Mouse (Mus musculus) ovary, postnatal 10 days (tissue): ENCODE data around the gene Nudt8.

Experiments
- DNase-seq: peaks from one replicate; pipeline ENCODE4 v3.0.0; 2022; ENCODE audit warnings: low spot score

Gene Nudt8

GRCm38 (mm10) chr19:3988066-3988465, 12.3 kb upstream of the Nudt8 start:
- no peak for DNase-seq

- no peak for DNase-seq
Observed at GRCm38 (mm10) chr19:3988750-3989149, 11.6 kb upstream of the Nudt8 start.

- DNase-seq, result no peak
Observed at GRCm38 (mm10) chr19:3990804-3991203, 9.6 kb upstream of the Nudt8 start.

- DNase-seq, result no peak
Observed at GRCm38 (mm10) chr19:3991562-3991961, 8.8 kb upstream of the Nudt8 start.

- DNase-seq, result no peak
Observed at GRCm38 (mm10) chr19:3991966-3992365, 8.4 kb upstream of the Nudt8 start.

- DNase-seq, result no peak
Observed at GRCm38 (mm10) chr19:3992416-3992815, 8.0 kb upstream of the Nudt8 start, which contains the start of gene Tbx10. Gene Tbx10 (plus strand): TSS chr19:3992752.

- DNase-seq, result no peak
Observed at GRCm38 (mm10) chr19:3994932-3995331, 5.4 kb upstream of the Nudt8 start.

GRCm38 (mm10) chr19:3995505-3995904, 4.9 kb upstream of the Nudt8 start:
- DNase-seq, result no peak

- no peak for DNase-seq
Observed at GRCm38 (mm10) chr19:3996106-3996505, 4.3 kb upstream of the Nudt8 start.

GRCm38 (mm10) chr19:3996747-3997146, 3.6 kb upstream of the Nudt8 start:
- DNase-seq, result no peak

- DNase-seq, result no peak
Observed at GRCm38 (mm10) chr19:3997231-3997630, 3.1 kb upstream of the Nudt8 start.

GRCm38 (mm10) chr19:3998335-3998734, 2.0 kb upstream of the Nudt8 start:
- DNase-seq, result no peak

- no peak for DNase-seq
Observed at GRCm38 (mm10) chr19:3999121-3999730, 1.2 kb upstream of the Nudt8 start.

GRCm38 (mm10) chr19:4000949-4001525, 657 bp downstream of the Nudt8 start:
- DNase-seq, result no peak

GRCm38 (mm10) chr19:4001752-4002151, 1.4 kb downstream of the Nudt8 start:
- no peak for DNase-seq

- no peak for DNase-seq
Observed at GRCm38 (mm10) chr19:4003112-4003511, 2.7 kb downstream of the Nudt8 start, which contains the start of gene Doc2g. Gene Doc2g (plus strand): TSS chr19:4003313.

- no peak for DNase-seq
Observed at GRCm38 (mm10) chr19:4003641-4004040, 3.3 kb downstream of the Nudt8 start.

GRCm38 (mm10) chr19:4004331-4004730, 4.0 kb downstream of the Nudt8 start:
- no peak for DNase-seq

- no peak for DNase-seq
Observed at GRCm38 (mm10) chr19:4005091-4005490, 4.7 kb downstream of the Nudt8 start.

- DNase-seq, result no peak
Observed at GRCm38 (mm10) chr19:4005971-4006370, 5.6 kb downstream of the Nudt8 start.

- DNase-seq, result no peak
Observed at GRCm38 (mm10) chr19:4011086-4011485, 10.7 kb downstream of the Nudt8 start.

GRCm38 (mm10) chr19:4012432-4013022, 12.1 kb downstream of the Nudt8 start, which contains the start of gene Ndufv1:
Gene Ndufv1 (minus strand): TSS chr19:4012806.
- DNase-seq, result peak; percentile 79

- no peak for DNase-seq
Observed at GRCm38 (mm10) chr19:4013066-4013465, 12.7 kb downstream of the Nudt8 start.

- no peak for DNase-seq
Observed at GRCm38 (mm10) chr19:4014802-4015201, 14.4 kb downstream of the Nudt8 start.
